Mouse (Mus musculus): Measurements from ENCODE around the gene Prr18. TPM values are rescaled to one million over a fixed set of nuclear protein-coding genes. Genes with fewer than 3 reads are reported as not detected.

The Prr18 gene
- polyA plus RNA-seq, 1 experiment from 2014 or later = 9.6 TPM

- ATAC-seq (ENCODE audit: low FRiP score) = no peak
- H3K9me3 ChIP-seq = no peaks in the 10 kb centered on the region
- peaks cover 25% of the 10 kb centered on the region for H3K27me3 ChIP-seq
- H3K27ac ChIP-seq = no peak overlapping the region
- no peaks in the 10 kb centered on the region for H3K36me3 ChIP-seq
- WGBS = 81% methylated on average over 6 of the region's 6 CpGs
- H3K4me3 ChIP-seq = no peak overlapping the region
- peaks cover 41% of the 10 kb centered on the region for H3K4me1 ChIP-seq (replicated peaks)
- H3K9ac ChIP-seq = 0 out of 2 replicates have a peak overlapping the region, but pooled peaks have one; percentile 29
- H3K4me2 ChIP-seq = peak overlapping the region; percentile 25
Measured at GRCm38 (mm10) chr17:8343416-8343815, 6.2 kb downstream of the Prr18 start.

- H3K27ac ChIP-seq = no peak overlapping the region
Measured at GRCm38 (mm10) chr17:8347765-8348285, 10.6 kb downstream of the Prr18 start.

GRCm38 (mm10) chr17:8348941-8349340 lies 11.7 kb downstream of the Prr18 start:
- no peak overlapping the region for H3K9ac ChIP-seq
- 91% methylated on average over 4 of the region's 4 CpGs for WGBS
- no peak overlapping the region for H3K27ac ChIP-seq
- no peaks in the 10 kb centered on the region for H3K9me3 ChIP-seq
- no peak for ATAC-seq (ENCODE audit: low FRiP score)
- H3K36me3 ChIP-seq = no peaks in the 10 kb centered on the region
- no peak overlapping the region for H3K4me2 ChIP-seq
- H3K4me3 ChIP-seq = no peak overlapping the region
- no peaks in the 10 kb centered on the region for H3K27me3 ChIP-seq
- H3K4me1 ChIP-seq (replicated peaks) = peaks cover 4% of the 10 kb centered on the region; the same call in 1 of the 2 replicates

More at GRCm38 (mm10) chr17:8347765-8348285, 10.6 kb downstream of the Prr18 start:
- no peak overlapping the region for H3K4me3 ChIP-seq
- 72% methylated on average over 5 of the region's 5 CpGs for WGBS
- ATAC-seq (ENCODE audit: low FRiP score) = no peak
- no peak overlapping the region for H3K9ac ChIP-seq
- H3K9me3 ChIP-seq = no peaks in the 10 kb centered on the region
- no peak overlapping the region for H3K4me2 ChIP-seq
- H3K36me3 ChIP-seq = no peaks in the 10 kb centered on the region
- H3K4me1 ChIP-seq (replicated peaks) = peaks cover 10% of the 10 kb centered on the region
- 0 out of 2 replicates have a peak, but pooled peaks cover 4% of the 10 kb centered on the region for H3K27me3 ChIP-seq

- peaks cover 4% of the 10 kb centered on the region; the same call in 1 of the 2 replicates for H3K4me1 ChIP-seq (replicated peaks)
- no peaks in the 10 kb centered on the region for H3K36me3 ChIP-seq
- no peaks in the 10 kb centered on the region for H3K9me3 ChIP-seq
- no peaks in the 10 kb centered on the region for H3K27me3 ChIP-seq
- no peak overlapping the region for H3K27ac ChIP-seq
- no peak overlapping the region for H3K9ac ChIP-seq
- no peak overlapping the region for H3K4me2 ChIP-seq
- 25% methylated on average over 7 of the region's 7 CpGs for WGBS
- no peak overlapping the region for H3K4me3 ChIP-seq
- ATAC-seq (ENCODE audit: low FRiP score) = no peak
Measured at GRCm38 (mm10) chr17:8351088-8351487, 13.8 kb downstream of the Prr18 start.

GRCm38 (mm10) chr17:8355692-8356091 lies 18.4 kb downstream of the Prr18 start, which contains the start of gene T2:
Gene T2, plus strand, starts transcription at chr17:8355992.
- WGBS = 86% methylated on average over 6 of the region's 6 CpGs
- H3K4me3 ChIP-seq = no peak within 1 kb of the TSS
- peaks cover 4% of the 10 kb centered on the region; the same call in 1 of the 2 replicates for H3K4me1 ChIP-seq (replicated peaks)
- no peaks in the 10 kb centered on the region for H3K9me3 ChIP-seq
- H3K27me3 ChIP-seq = no peaks in the 10 kb centered on the region
- ATAC-seq (ENCODE audit: low FRiP score) = no peak
- H3K36me3 ChIP-seq = no peaks in the 10 kb centered on the region
- no peak within 1 kb of the TSS for H3K27ac ChIP-seq
- no peak within 1 kb of the TSS for H3K4me2 ChIP-seq
- H3K9ac ChIP-seq = no peak within 1 kb of the TSS

GRCm38 (mm10) chr17:8357498-8357897 lies 20.2 kb downstream of the Prr18 start:
- no peak overlapping the region for H3K9ac ChIP-seq
- no peak overlapping the region for H3K4me2 ChIP-seq
- no peaks in the 10 kb centered on the region for H3K9me3 ChIP-seq
- no peaks in the 10 kb centered on the region for H3K36me3 ChIP-seq
- WGBS = 95% methylated on average over 6 of the region's 6 CpGs
- H3K4me1 ChIP-seq (replicated peaks) = peaks cover 11% of the 10 kb centered on the region
- no peak for ATAC-seq (ENCODE audit: low FRiP score)
- H3K27me3 ChIP-seq = no peaks in the 10 kb centered on the region
- H3K4me3 ChIP-seq = no peak overlapping the region
- no peak overlapping the region for H3K27ac ChIP-seq

- 86% methylated on average over 5 of the region's 5 CpGs for WGBS
- no peak overlapping the region for H3K9ac ChIP-seq
- H3K4me1 ChIP-seq (replicated peaks) = peaks cover 14% of the 10 kb centered on the region
- no peak for ATAC-seq (ENCODE audit: low FRiP score)
- H3K27me3 ChIP-seq = no peaks in the 10 kb centered on the region
- H3K4me3 ChIP-seq = no peak overlapping the region
- no peaks in the 10 kb centered on the region for H3K9me3 ChIP-seq
- peak overlapping the region; percentile 18; the same call in 1 of the 2 replicates for H3K27ac ChIP-seq
- no peak overlapping the region for H3K4me2 ChIP-seq
- H3K36me3 ChIP-seq = no peaks in the 10 kb centered on the region
Measured at GRCm38 (mm10) chr17:8360876-8361275, 23.6 kb downstream of the Prr18 start.

GRCm38 (mm10) chr17:8361281-8362103 lies 24.2 kb downstream of the Prr18 start:
- Histone ChIP-seq H3K4me2 (no peak overlapping the region), H3K27ac (peak overlapping the region; percentile 18; the same call in 1 of the 2 replicates), H3K4me1 (replicated peaks) (peaks cover 19% of the 10 kb centered on the region), H3K36me3 (no peaks in the 10 kb centered on the region), H3K27me3 (no peaks in the 10 kb centered on the region), H3K9me3 (no peaks in the 10 kb centered on the region), H3K4me3 (no peak overlapping the region), H3K9ac (no peak overlapping the region)
- WGBS = 56% methylated on average over 10 of the region's 10 CpGs
- no peak; the same call in 1 of the 2 replicates for ATAC-seq (ENCODE audit: low FRiP score)

- H3K27me3 ChIP-seq = no peaks in the 10 kb centered on the region
- peak overlapping the region; percentile 98 for H3K27ac ChIP-seq
- H3K4me1 ChIP-seq (replicated peaks) = peaks cover 59% of the 10 kb centered on the region
- no peak overlapping the region for H3K4me3 ChIP-seq
- no peaks in the 10 kb centered on the region for H3K36me3 ChIP-seq
- ATAC-seq (ENCODE audit: low FRiP score) = peak; percentile 65
- peak overlapping the region; percentile 32 for H3K4me2 ChIP-seq
- H3K9me3 ChIP-seq = no peaks in the 10 kb centered on the region
- 11% methylated on average over 19 of the region's 20 CpGs for WGBS
- H3K9ac ChIP-seq = peak overlapping the region; percentile 72
Measured at GRCm38 (mm10) chr17:8367514-8368480, 30.5 kb downstream of the Prr18 start.

GRCm38 (mm10) chr17:8368570-8368969 lies 31.3 kb downstream of the Prr18 start:
- Histone ChIP-seq H3K4me3 (peak overlapping the region; percentile 11), H3K9ac (peak overlapping the region; percentile 66; the same call in 1 of the 2 replicates), H3K4me2 (peak overlapping the region; percentile 32), H3K36me3 (no peaks in the 10 kb centered on the region), H3K27me3 (no peaks in the 10 kb centered on the region), H3K4me1 (replicated peaks) (peaks cover 66% of the 10 kb centered on the region), H3K27ac (peak overlapping the region; percentile 98), H3K9me3 (no peaks in the 10 kb centered on the region)
- ATAC-seq (ENCODE audit: low FRiP score) = peak; percentile 82
- 6% methylated on average over 8 of the region's 8 CpGs for WGBS

GRCm38 (mm10) chr17:8369171-8369570 lies 31.9 kb downstream of the Prr18 start:
- Histone ChIP-seq H3K36me3 (no peaks in the 10 kb centered on the region), H3K4me2 (peak overlapping the region; percentile 32; the same call in 1 of the 2 replicates), H3K27me3 (no peaks in the 10 kb centered on the region), H3K9me3 (no peaks in the 10 kb centered on the region), H3K27ac (peak overlapping the region; percentile 98), H3K9ac (0 out of 2 replicates have a peak overlapping the region, but pooled peaks have one; percentile 66), H3K4me1 (replicated peaks) (peaks cover 67% of the 10 kb centered on the region), H3K4me3 (no peak overlapping the region)
- 40% methylated on average over 2 of the region's 2 CpGs for WGBS
- no peak for ATAC-seq (ENCODE audit: low FRiP score)

Measured in hindbrain, embryonic 13.5 days (tissue).